Mouse (Mus musculus) CH12.LX (cell line): Measurements from ENCODE around the gene Fgd1.

ENCODE experiments used
- CTCF ChIP-seq, 2 experiments: IDR thresholded peaks in 1 of 2; conservative IDR thresholded peaks in 1 of 2; 2 replicates each; pipeline ENCODE4 v1.5.1; 2011 to 2012; ENCODE audit warnings: low read depth in 2 of 2, low read length in 2 of 2, improper control_type of control experiment in 1 of 2, inconsistent platforms in 1 of 2, mild to moderate bottlenecking in 1 of 2, moderate library complexity in 1 of 2
- GABPA ChIP-seq: IDR thresholded peaks from 2 replicates; pipeline ENCODE4 v1.6.1; 2012; ENCODE audit warnings: low read depth, low read length, improper control_type of control experiment, inconsistent platforms; ENCODE audit not compliant: insufficient replicate concordance
- MAFK ChIP-seq: IDR thresholded peaks from 2 replicates; pipeline ENCODE4 v1.6.1; 2011; ENCODE audit warnings: low read length, improper control_type of control experiment; ENCODE audit not compliant: insufficient replicate concordance
- NELFE ChIP-seq: IDR thresholded peaks from 2 replicates; pipeline ENCODE4 v1.6.1; 2011; ENCODE audit warnings: low read depth, low read length, improper control_type of control experiment
- RAD21 ChIP-seq: IDR thresholded peaks from 2 replicates; pipeline ENCODE4 v1.6.1; 2011; ENCODE audit warnings: low read depth, mild to moderate bottlenecking, low read length, improper control_type of control experiment, moderate library complexity
- SIN3A ChIP-seq: IDR thresholded peaks from 2 replicates; pipeline ENCODE4 v1.6.1; 2012; ENCODE audit warnings: low read length, improper control_type of control experiment, inconsistent platforms
- TBP ChIP-seq: conservative IDR thresholded peaks from 2 replicates; pipeline ENCODE4 v1.6.1; 2011; ENCODE audit warnings: low read depth, low read length, improper control_type of control experiment

DNA sequence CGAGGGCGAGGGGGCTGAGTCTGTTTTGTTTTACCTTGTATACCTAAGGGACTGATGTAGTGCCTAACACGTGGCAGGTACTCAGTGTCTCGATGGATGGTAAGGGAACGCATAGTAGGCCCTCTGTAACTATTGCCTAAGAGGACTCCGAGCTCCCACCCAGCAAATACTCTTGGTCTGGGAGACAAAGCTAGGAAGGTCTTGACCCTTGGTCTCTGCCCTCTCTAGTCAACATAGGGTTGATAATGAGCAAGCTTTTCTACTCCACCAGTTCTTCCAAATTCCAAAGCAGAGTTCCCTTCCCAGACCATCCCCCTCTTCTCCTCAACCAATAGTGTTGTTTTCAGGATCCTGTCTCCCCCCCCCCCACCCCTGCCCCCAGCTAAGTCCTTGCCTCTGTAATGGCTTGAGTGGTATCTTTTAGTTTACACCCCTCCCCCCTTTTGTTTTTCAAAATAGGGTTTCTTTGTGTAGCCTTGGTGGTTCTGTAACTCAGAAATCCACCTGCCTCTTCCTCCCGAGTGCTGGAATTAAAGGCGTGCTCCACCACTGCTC lies 3.8 kb downstream of the Fgd1 start:
- TF ChIP-seq NELFE (no peak), SIN3A (no peak), RAD21 (no peak), TBP (no peak), MAFK (no peak), CTCF (conservative IDR thresholded peaks at IDR 0.05 in 1 of 2, IDR thresholded peaks at IDR 0.05 in 1 of 2; ENCODE audit: low read depth in 2 of 2, low read length in 2 of 2) (no peak), GABPA (no peak)
